Mouse (Mus musculus) embryonic stem cell, embryonic (primary cell): ENCODE results near the gene Gstz1.
"Not testable (repeated sequence)": the region's sequence is repeated elsewhere in the genome, so short reads cannot be mapped to it uniquely, and the experiment has no call there.

Experiments used
- CTCF ChIA-PET, 4 experiments: fragments of 300-600 bp in 2 of 4; fragments of 350-600 bp in 2 of 4; sonication (Branson Sonifier 250); formaldehyde crosslinking; loops; one replicate each; lab custom pipeline; 2022; ENCODE audit warnings: inconsistent platforms in 2 of 4; lab: Charles Lee
- POLR2A ChIA-PET, 4 experiments: fragments of 300-600 bp in 2 of 4; fragments of 350-600 bp in 2 of 4; sonication (Branson Sonifier 250); formaldehyde crosslinking; loops; one replicate each; lab custom pipeline; 2022; ENCODE audit warnings: antibody characterized with exemption in 4 of 4, inconsistent platforms in 1 of 4; lab: Charles Lee

Gstz1 gene

GRCm38 (mm10) chr12:87142156-87142555 is 4.8 kb upstream of the Gstz1 start:
- ChIA-PET POLR2A (interaction anchor here in 1 of 4 experiments (0.9 to 1.4 kb wide), 2 partner anchors 124 to 285 kb away, joined by 3 to 4 read pairs; partner anchors contain the start of genes Ahsa1 and Vipas39), CTCF (no interaction called here)

GRCm38 (mm10) chr12:87147395-87148089 is 577 bp downstream of the Gstz1 start, which contains the start of gene Pomt2:
TSS of gene Pomt2 (minus strand) at chr12:87147968.
- ChIA-PET CTCF (interaction anchor here (0.5 to 1.6 kb wide), 16 partner anchors 35 to 1018 kb away, joined by 3 to 8 read pairs (median 4); partner anchors contain the start of gene Ahsa1 (in 1 of the 4)), POLR2A (interaction anchor here (0.6 to 3.9 kb wide), 101 partner anchors 9 to 677 kb away, joined by 3 to 47 read pairs (median 4); partner anchors contain the start of genes Ahsa1 (in 3 of the 4), Vipas39 (in 3 of the 4), Cipc (in 2 of the 4) and Ngb (in 1 of the 4))

- ChIA-PET CTCF (interaction anchor here (0.7 to 1.6 kb wide), 7 partner anchors 72 to 933 kb away, joined by 3 to 7 read pairs (median 4); partner anchors contain the start of gene Ahsa1 (in 1 of the 4)), POLR2A (interaction anchor here (0.6 to 3.9 kb wide), 74 partner anchors 9 to 678 kb away, joined by 3 to 47 read pairs (median 4); partner anchors contain the start of genes Ahsa1 (in 3 of the 4), Vipas39 (in 3 of the 4), Cipc (in 2 of the 4) and Ngb (in 1 of the 4))
These were observed 1.2 kb downstream of the Gstz1 start for GRCm38 (mm10) chr12:87148136-87148535.

GRCm38 (mm10) chr12:87149471-87149870 is 2.5 kb downstream of the Gstz1 start:
- ChIA-PET POLR2A (interaction anchor here in 2 of 4 experiments (1.0 to 3.8 kb wide), 6 partner anchors 9 to 117 kb away, joined by 3 to 47 read pairs (median 10); partner anchors contain the start of genes Ahsa1 (in 1 of the 2) and Vipas39 (in 1 of the 2)), CTCF (no interaction called here)

GRCm38 (mm10) chr12:87154448-87154847 is 7.5 kb downstream of the Gstz1 start:
- POLR2A ChIA-PET: interaction anchor here in 2 of 4 experiments (0.9 to 1.8 kb wide), 2 partner anchors 10 to 150 kb away, joined by 3 to 5 read pairs; no protein-coding TSS in a partner anchor

GRCm38 (mm10) chr12:87157361-87157760 is 10.4 kb downstream of the Gstz1 start:
- POLR2A ChIA-PET: interaction anchor here (0.6 to 4.0 kb wide), 12 partner anchors 9 to 67 kb away, joined by 3 to 47 read pairs (median 4); partner anchors contain the start of genes Pomt2 (in 4 of the 4) and Gstz1 (in 2 of the 4)
- CTCF ChIA-PET: interaction anchor here in 2 of 4 experiments (0.6 to 1.0 kb wide), 2 partner anchors 25 to 1429 kb away, joined by 3 to 4 read pairs; no protein-coding TSS in a partner anchor

More at GRCm38 (mm10) chr12:87154448-87154847, 7.5 kb downstream of the Gstz1 start:
- CTCF ChIA-PET: not testable (repeated sequence)

GRCm38 (mm10) chr12:87158099-87158498 is 11.1 kb downstream of the Gstz1 start:
- ChIA-PET CTCF (no interaction called here), POLR2A (interaction anchor here (0.6 to 4.0 kb wide), 14 partner anchors 10 to 226 kb away, joined by 3 to 47 read pairs (median 3); partner anchors contain the start of genes Pomt2 (in 3 of the 4), Gstz1 (in 2 of the 4), Ahsa1 (in 1 of the 4) and Vipas39 (in 1 of the 4))

- CTCF ChIA-PET: no interaction called here
- POLR2A ChIA-PET: interaction anchor here in 2 of 4 experiments (0.6 to 4.0 kb wide), 2 partner anchors 12 to 160 kb away, joined by 3 to 47 read pairs; partner anchors contain the start of genes Gstz1 (in 1 of the 2) and Pomt2 (in 1 of the 2)
These were observed 13.3 kb downstream of the Gstz1 start for GRCm38 (mm10) chr12:87160310-87160709.

GRCm38 (mm10) chr12:87160815-87161214 is 13.8 kb downstream of the Gstz1 start:
- CTCF ChIA-PET: no interaction called here

GRCm38 (mm10) chr12:87175194-87175946 is 28.4 kb downstream of the Gstz1 start:
- POLR2A ChIA-PET: interaction anchor here in 1 of 4 experiments (5.3 kb wide), 1 partner anchor 17 kb away, joined by 22 read pairs; no protein-coding TSS in a partner anchor
- CTCF ChIA-PET: no interaction called here

More at GRCm38 (mm10) chr12:87160815-87161214, 13.8 kb downstream of the Gstz1 start:
- POLR2A ChIA-PET: interaction anchor here in 1 of 4 experiments (0.7 to 3.2 kb wide), 5 partner anchors 11 to 109 kb away, joined by 3 to 14 read pairs (median 3); partner anchors contain the start of gene Pomt2

GRCm38 (mm10) chr12:87177631-87178030 is 30.7 kb downstream of the Gstz1 start:
- CTCF ChIA-PET: no interaction called here
- POLR2A ChIA-PET: interaction anchor here in 1 of 4 experiments (1.0 kb wide), 1 partner anchor 14 kb away, joined by 3 read pairs; no protein-coding TSS in a partner anchor

GRCm38 (mm10) chr12:87193008-87193407 is 46.0 kb downstream of the Gstz1 start:
- CTCF ChIA-PET: interaction anchor here in 2 of 4 experiments (0.6 to 1.6 kb wide), 2 partner anchors 34 to 835 kb away, joined by 3 to 5 read pairs; no protein-coding TSS in a partner anchor
- POLR2A ChIA-PET: interaction anchor here in 3 of 4 experiments (0.7 to 2.3 kb wide), 8 partner anchors 9 to 1201 kb away, joined by 3 to 10 read pairs (median 4); partner anchors contain the start of genes Pomt2 (in 2 of the 3) and Gstz1 (in 1 of the 3)

- ChIA-PET CTCF (interaction anchor here in 3 of 4 experiments (0.5 to 1.7 kb wide), 3 partner anchors 31 to 107 kb away, joined by 3 read pairs; no protein-coding TSS in a partner anchor), POLR2A (interaction anchor here in 1 of 4 experiments (1.1 kb wide), 1 partner anchor 51 kb away, joined by 3 read pairs; no protein-coding TSS in a partner anchor)
These were observed 48.1 kb downstream of the Gstz1 start for GRCm38 (mm10) chr12:87195069-87195468.

GRCm38 (mm10) chr12:87196310-87196709 is 49.3 kb downstream of the Gstz1 start:
- ChIA-PET POLR2A (interaction anchor here (0.6 to 1.7 kb wide), 10 partner anchors 11 to 237 kb away, joined by 3 to 7 read pairs (median 3); partner anchors contain the start of genes Gstz1 (in 1 of the 4) and Pomt2 (in 1 of the 4)), CTCF (interaction anchor here in 1 of 4 experiments (0.7 kb wide), 2 partner anchors 11 to 185 kb away, joined by 4 to 5 read pairs; no protein-coding TSS in a partner anchor)

GRCm38 (mm10) chr12:87198792-87199191 is 51.8 kb downstream of the Gstz1 start:
- ChIA-PET CTCF (no interaction called here), POLR2A (interaction anchor here in 1 of 4 experiments (1.0 to 1.8 kb wide), 2 partner anchors 28 to 51 kb away, joined by 3 to 7 read pairs; partner anchors contain the start of gene Pomt2)

- CTCF ChIA-PET: no interaction called here
- POLR2A ChIA-PET: interaction anchor here in 3 of 4 experiments (1.0 to 2.3 kb wide), 4 partner anchors 27 to 68 kb away, joined by 3 to 7 read pairs (median 6); partner anchors contain the start of genes Pomt2 (in 2 of the 3) and Gstz1 (in 1 of the 3)
These were observed 52.4 kb downstream of the Gstz1 start, which contains the start of gene Samd15 for GRCm38 (mm10) chr12:87199206-87199972. TSS of gene Samd15 (plus strand) at chr12:87199723.
